Mouse (Mus musculus): ENCODE results near the gene Nsmce1. TPM values are rescaled to one million over a fixed set of nuclear protein-coding genes. Genes with fewer than 3 reads are reported as not detected.

Nsmce1 gene
- total and polyA plus RNA-seq, 2 experiments from 2014 or later, result 23.1 to 77.8 TPM

- DNase-seq (ENCODE audit: low spot score) (no peak), ATAC-seq (ENCODE audit: low FRiP score) (no peak)
- Histone ChIP-seq H3K4me2 (ENCODE audit: low read depth, low read length, poor library complexity, severe bottlenecking) (no peak overlapping the region), H3K9ac (replicated peaks; ENCODE audit: low read length, poor library complexity, severe bottlenecking) (no peak overlapping the region), H3K4me3 (ENCODE audit: low read depth, low read length) (no peak overlapping the region), H3K36me3 (ENCODE audit: insufficient read depth, low read length) (no peaks in the 10 kb centered on the region), H3K27me3 (ENCODE audit: insufficient read depth, low read length) (no peaks in the 10 kb centered on the region), H3K27ac (ENCODE audit: low read depth, low read length) (no peak overlapping the region), H3K4me1 (ENCODE audit: insufficient read depth, low read length) (no peaks in the 10 kb centered on the region), H3K9me3 (ENCODE audit: low read length) (no peaks in the 10 kb centered on the region)
- 85% methylated on average over 6 of the region's 6 CpGs for WGBS
- no peak for TF ChIP-seq CTCF (IDR thresholded peaks at IDR 0.05)
These were observed 4.6 kb upstream of the Nsmce1 start for GRCm38 (mm10) chr7:125495864-125496440.

- Histone ChIP-seq H3K27me3 (ENCODE audit: insufficient read depth, low read length) (no peaks in the 10 kb centered on the region), H3K27ac (ENCODE audit: low read depth, low read length) (no peak overlapping the region), H3K9ac (replicated peaks; ENCODE audit: low read length, poor library complexity, severe bottlenecking) (no peak overlapping the region), H3K4me1 (ENCODE audit: insufficient read depth, low read length) (peaks cover 10% of the 10 kb centered on the region; the same call in 1 of the 2 replicates), H3K36me3 (ENCODE audit: insufficient read depth, low read length) (no peaks in the 10 kb centered on the region), H3K4me3 (ENCODE audit: low read depth, low read length) (no peak overlapping the region), H3K4me2 (ENCODE audit: low read depth, low read length, poor library complexity, severe bottlenecking) (no peak overlapping the region), H3K9me3 (ENCODE audit: low read length) (no peaks in the 10 kb centered on the region)
- ATAC-seq (ENCODE audit: low FRiP score) (no peak), DNase-seq (ENCODE audit: low spot score) (no peak)
- whole genome bisulfite sequencing, result 82% methylated on average over 6 of the region's 6 CpGs
- TF ChIP-seq CTCF (IDR thresholded peaks at IDR 0.05), result no peak
These were observed 1.2 kb upstream of the Nsmce1 start for GRCm38 (mm10) chr7:125492551-125492950.

- H3K9me3 ChIP-seq (ENCODE audit: low read length), result no peaks in the 10 kb centered on the region
- H3K4me2 ChIP-seq (ENCODE audit: low read depth, low read length, poor library complexity, severe bottlenecking), result peak overlapping the region; percentile 68
- 14% methylated on average over 12 of the region's 12 CpGs for WGBS
- H3K9ac ChIP-seq (replicated peaks; ENCODE audit: low read length, poor library complexity, severe bottlenecking), result peak overlapping the region; percentile 64
- no peak for TF ChIP-seq CTCF (IDR thresholded peaks at IDR 0.05)
- no peak; the same call in 1 of the 2 replicates for ATAC-seq (ENCODE audit: low FRiP score)
- H3K27ac ChIP-seq (ENCODE audit: low read depth, low read length), result peak overlapping the region; percentile 79
- no peak for DNase-seq (ENCODE audit: low spot score)
- H3K36me3 ChIP-seq (ENCODE audit: insufficient read depth, low read length), result no peaks in the 10 kb centered on the region
- peaks cover 10% of the 10 kb centered on the region; the same call in 1 of the 2 replicates for H3K4me1 ChIP-seq (ENCODE audit: insufficient read depth, low read length)
- H3K4me3 ChIP-seq (ENCODE audit: low read depth, low read length), result peak overlapping the region; percentile 56
- H3K27me3 ChIP-seq (ENCODE audit: insufficient read depth, low read length), result no peaks in the 10 kb centered on the region
These were observed 364 bp upstream of the Nsmce1 start for GRCm38 (mm10) chr7:125491760-125492159.

GRCm38 (mm10) chr7:125489636-125490035 lies 1.8 kb downstream of the Nsmce1 start:
- TF ChIP-seq CTCF (IDR thresholded peaks at IDR 0.05), result no peak
- Histone ChIP-seq H3K27me3 (ENCODE audit: insufficient read depth, low read length) (no peaks in the 10 kb centered on the region), H3K27ac (ENCODE audit: low read depth, low read length) (no peak overlapping the region), H3K4me1 (ENCODE audit: insufficient read depth, low read length) (peaks cover 10% of the 10 kb centered on the region; the same call in 1 of the 2 replicates), H3K4me3 (ENCODE audit: low read depth, low read length) (no peak overlapping the region), H3K9ac (replicated peaks; ENCODE audit: low read length, poor library complexity, severe bottlenecking) (no peak overlapping the region), H3K9me3 (ENCODE audit: low read length) (no peaks in the 10 kb centered on the region), H3K36me3 (ENCODE audit: insufficient read depth, low read length) (no peaks in the 10 kb centered on the region), H3K4me2 (ENCODE audit: low read depth, low read length, poor library complexity, severe bottlenecking) (no peak overlapping the region)
- DNase-seq (ENCODE audit: low spot score) (no peak), ATAC-seq (ENCODE audit: low FRiP score) (no peak)
- 87% methylated on average over 2 of the region's 2 CpGs for WGBS

- no peak for DNase-seq (ENCODE audit: low spot score)
- no peak overlapping the region for H3K27ac ChIP-seq (ENCODE audit: low read depth, low read length)
- H3K4me3 ChIP-seq (ENCODE audit: low read depth, low read length), result no peak overlapping the region
- 76% methylated on average over 6 of the region's 6 CpGs for WGBS
- no peak overlapping the region for H3K9ac ChIP-seq (replicated peaks; ENCODE audit: low read length, poor library complexity, severe bottlenecking)
- no peak overlapping the region for H3K4me2 ChIP-seq (ENCODE audit: low read depth, low read length, poor library complexity, severe bottlenecking)
- no peaks in the 10 kb centered on the region for H3K9me3 ChIP-seq (ENCODE audit: low read length)
- no peaks in the 10 kb centered on the region for H3K27me3 ChIP-seq (ENCODE audit: insufficient read depth, low read length)
- no peaks in the 10 kb centered on the region for H3K36me3 ChIP-seq (ENCODE audit: insufficient read depth, low read length)
- peaks cover 10% of the 10 kb centered on the region; the same call in 1 of the 2 replicates for H3K4me1 ChIP-seq (ENCODE audit: insufficient read depth, low read length)
- ATAC-seq (ENCODE audit: low FRiP score), result no peak
- no peak for TF ChIP-seq CTCF (IDR thresholded peaks at IDR 0.05)
These were observed 2.7 kb downstream of the Nsmce1 start for GRCm38 (mm10) chr7:125488706-125489105.

GRCm38 (mm10) chr7:125487126-125487525 lies 4.3 kb downstream of the Nsmce1 start:
- ATAC-seq (ENCODE audit: low FRiP score), result no peak
- DNase-seq (ENCODE audit: low spot score), result no peak
- Histone ChIP-seq H3K36me3 (ENCODE audit: insufficient read depth, low read length) (peaks cover 3% of the 10 kb centered on the region; the same call in 1 of the 2 replicates), H3K4me3 (ENCODE audit: low read depth, low read length) (no peak overlapping the region), H3K9ac (replicated peaks; ENCODE audit: low read length, poor library complexity, severe bottlenecking) (no peak overlapping the region), H3K4me1 (ENCODE audit: insufficient read depth, low read length) (peaks cover 10% of the 10 kb centered on the region; the same call in 1 of the 2 replicates), H3K4me2 (ENCODE audit: low read depth, low read length, poor library complexity, severe bottlenecking) (no peak overlapping the region), H3K27me3 (ENCODE audit: insufficient read depth, low read length) (no peaks in the 10 kb centered on the region), H3K9me3 (ENCODE audit: low read length) (no peaks in the 10 kb centered on the region), H3K27ac (ENCODE audit: low read depth, low read length) (no peak overlapping the region)
- no peak for TF ChIP-seq CTCF (IDR thresholded peaks at IDR 0.05)
- 93% methylated on average over 10 of the region's 10 CpGs for WGBS

All from midbrain, postnatal 0 days (tissue).